Mouse (Mus musculus) layer of hippocampus, adult 9-10 months (tissue): ENCODE data around the gene Fam168b.

ENCODE experiments used
- DNase-seq: peaks from one replicate; pipeline ENCODE4 v3.0.0; 2022; ENCODE audit warnings: low spot score

Fam168b gene

GRCm38 (mm10) chr1:34842887-34843618 lies at the start of gene Fam168b:
Gene Fam168b (minus strand): TSS chr1:34843065.
- peak; percentile 61 for DNase-seq

DNA sequence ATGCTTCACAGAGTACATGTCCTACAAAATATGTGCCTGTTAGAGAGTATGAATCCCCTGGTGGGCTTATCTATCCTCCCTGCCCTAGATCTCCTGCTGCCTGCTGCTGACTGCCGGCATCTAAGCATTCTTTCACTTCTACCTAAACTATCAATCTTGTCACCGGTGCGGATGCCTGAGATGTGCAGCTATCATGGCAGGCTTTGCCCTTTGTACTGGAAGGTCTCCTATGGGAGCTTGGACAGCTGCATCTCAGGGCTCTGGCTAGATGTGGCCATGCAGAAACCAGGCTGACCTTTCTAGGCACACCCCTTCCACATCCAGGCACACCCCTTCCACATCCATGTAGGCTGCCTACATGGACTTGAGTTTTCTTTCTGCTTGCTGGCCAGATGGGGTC lies 49.6 kb upstream of the Fam168b start:
- no peak for DNase-seq

DNA sequence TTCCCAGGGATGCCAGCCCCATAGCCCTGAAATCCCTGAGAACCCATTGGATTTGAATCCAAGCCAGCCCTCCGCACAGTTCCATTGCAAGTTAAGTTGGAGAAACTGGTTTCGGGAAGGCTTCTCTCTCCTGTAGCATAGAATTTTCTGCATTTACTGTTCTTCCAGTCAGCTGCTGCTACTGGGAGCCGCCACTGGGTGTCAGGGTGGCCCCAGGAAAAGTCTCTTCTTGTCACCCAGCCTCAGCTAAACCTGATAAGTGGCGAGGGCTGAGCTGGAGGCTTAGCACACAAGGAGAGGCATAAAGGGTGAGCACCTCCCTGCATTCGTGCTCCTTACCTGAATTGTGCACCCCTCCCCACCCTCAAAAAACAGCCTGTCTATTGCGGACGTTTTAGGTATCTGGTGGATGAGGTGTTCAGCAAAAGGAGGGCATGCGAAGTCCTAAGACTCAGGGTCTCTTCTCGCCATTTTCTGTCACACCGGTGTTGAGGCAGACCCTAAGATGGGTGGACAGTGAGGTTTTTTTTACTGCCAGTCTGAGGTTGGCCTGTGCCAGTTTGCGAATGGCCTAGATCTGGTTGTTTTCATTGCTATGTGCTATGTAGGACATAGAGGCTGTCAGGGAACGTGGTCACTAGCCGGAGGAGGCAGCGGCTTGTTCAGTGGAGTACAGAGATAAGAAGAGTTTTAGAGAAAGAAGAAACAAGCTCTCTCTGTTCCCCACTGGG lies 48.9 kb upstream of the Fam168b start:
- DNase-seq, result peak; percentile 38

GRCm38 (mm10) chr1:34883776-34884175 lies 40.9 kb upstream of the Fam168b start:
- DNase-seq, result no peak

- DNase-seq, result no peak
Measured at GRCm38 (mm10) chr1:34879611-34880010, 36.7 kb upstream of the Fam168b start.

DNA sequence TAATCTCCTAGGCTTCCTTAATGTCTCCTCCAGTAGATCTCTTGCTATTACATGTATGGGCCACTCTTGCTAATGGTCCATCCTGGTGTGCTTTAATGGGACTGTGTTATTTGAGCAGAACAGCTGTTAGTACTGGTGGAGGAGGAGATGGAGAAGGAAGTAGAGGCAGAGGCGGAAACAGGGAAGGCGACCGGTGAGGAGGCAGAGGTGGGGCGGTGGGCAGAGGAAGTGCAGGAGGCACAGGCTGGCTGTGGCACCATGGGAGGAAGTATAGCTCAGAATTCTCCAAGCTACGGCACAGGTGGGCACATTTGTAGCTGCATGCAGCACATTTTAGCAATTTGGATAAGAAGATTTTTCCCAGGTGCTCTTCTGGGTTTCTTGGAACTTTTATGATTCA lies 30.7 kb upstream of the Fam168b start:
- DNase-seq, result no peak

DNA sequence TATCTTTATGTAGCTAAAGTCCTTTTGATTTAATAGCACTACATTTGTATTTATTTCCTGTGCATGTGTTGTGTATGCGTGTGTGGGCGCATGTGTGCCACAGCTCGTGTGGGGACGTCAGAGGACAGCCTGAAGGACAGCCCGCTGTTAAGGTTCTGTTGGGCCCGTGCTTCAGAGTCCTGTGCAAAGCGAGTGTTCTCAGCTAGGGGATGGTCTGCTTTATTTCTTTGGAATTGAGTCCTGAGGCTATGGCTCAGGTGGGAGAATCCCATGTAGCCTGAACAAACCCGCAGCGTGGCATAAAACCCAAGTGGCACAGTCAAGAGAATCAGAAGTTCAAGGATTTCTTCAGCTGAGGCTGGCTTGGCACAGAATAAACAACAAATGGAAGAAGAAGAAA lies 28.3 kb upstream of the Fam168b start:
- no peak for DNase-seq

DNA sequence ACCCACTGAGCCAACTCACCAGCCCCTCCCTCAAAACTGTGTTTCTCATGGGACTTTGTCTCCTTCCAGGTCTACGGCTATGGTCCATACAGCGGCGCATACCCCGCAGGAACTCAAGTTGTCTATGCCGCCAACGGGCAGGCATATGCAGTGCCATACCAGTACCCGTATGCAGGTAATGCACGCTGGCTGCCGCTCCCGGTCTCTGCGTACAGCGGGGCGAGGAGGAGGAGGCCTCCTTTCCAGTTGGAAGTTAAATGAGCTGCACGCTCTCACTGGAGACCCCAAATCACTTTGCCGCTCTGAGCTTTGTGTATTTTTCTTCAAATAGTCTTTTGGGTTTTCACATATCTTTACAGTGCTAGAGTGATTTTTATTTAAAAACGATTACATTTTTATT lies 26.4 kb upstream of the Fam168b start:
- no peak for DNase-seq

DNA sequence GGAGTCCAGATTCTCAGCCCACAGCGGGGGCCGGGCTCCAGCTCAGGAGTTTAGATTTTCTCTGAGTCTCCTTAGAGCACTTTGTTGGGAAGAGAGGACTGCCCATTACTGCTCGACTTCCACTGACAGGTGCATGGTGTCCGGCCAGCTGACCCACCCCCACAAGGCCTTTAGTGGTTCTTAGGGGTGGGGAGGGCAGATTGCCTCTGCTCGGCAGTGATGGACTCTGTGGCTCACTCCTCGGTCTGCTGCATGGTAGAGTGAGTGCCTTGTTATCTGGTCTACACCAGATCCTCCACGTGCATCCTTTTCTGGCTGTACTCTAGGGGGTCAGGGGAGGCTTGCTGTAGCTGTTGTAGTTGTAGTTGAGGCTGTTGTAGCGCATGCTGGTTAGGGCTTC lies 25.5 kb upstream of the Fam168b start:
- no peak for DNase-seq

GRCm38 (mm10) chr1:34867574-34867955 lies 24.7 kb upstream of the Fam168b start:
- DNase-seq, result no peak

DNA sequence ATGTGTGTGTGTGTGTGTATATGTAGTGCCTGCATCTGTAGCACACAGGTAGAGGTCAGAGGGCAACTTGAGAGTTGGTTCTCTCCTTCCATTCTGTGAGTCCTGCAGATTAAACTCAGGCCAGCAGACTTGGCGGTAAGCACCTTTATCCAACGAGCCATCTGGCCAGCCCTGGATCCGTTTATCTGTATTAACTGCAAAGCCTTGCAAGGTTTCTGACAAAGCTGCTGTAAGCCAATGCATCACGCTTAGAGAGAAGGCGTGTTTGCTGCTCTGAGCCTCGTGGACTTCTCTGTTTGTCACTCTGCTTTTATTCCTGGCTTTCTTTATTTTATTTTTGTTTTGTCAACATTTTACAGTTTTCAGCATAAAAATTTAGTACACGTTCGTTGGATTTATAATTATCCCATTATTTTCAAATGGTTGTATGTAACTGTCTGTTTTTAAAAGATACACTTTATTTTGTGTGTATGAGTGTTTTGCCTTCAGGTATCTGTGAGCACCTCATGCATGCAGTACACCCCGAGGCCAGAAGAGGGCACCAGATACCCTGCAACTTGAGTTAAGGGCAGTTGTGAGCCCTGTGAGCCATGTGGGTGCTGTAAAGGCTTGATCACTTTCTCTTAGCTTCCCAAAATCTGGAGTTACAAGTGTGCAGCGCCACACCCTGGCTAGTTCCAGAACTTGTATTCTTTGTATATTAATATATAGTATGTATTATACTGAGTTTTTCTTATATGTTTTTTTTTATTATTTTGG lies 24.1 kb upstream of the Fam168b start:
- DNase-seq, result peak; percentile 77

DNA sequence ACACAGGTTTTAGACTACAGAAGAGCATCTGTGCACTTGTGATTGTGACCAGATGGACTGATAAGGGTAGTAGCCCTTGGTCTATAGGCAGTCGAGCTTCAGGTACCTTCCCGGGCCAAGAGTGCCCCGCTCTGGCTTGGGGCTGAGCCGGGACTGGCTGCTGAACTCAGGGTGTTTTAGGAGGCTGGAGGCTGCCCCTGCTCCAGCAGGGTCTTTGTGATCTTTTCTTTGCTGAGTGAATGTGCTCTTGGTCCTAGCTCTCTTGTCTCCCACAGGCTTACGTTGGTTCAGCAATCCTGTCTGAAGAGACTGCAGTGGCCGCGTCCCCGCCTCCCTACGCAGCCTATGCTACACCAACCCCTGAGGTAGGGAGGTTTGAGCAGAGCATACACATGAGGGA lies 23.0 kb upstream of the Fam168b start:
- DNase-seq, result no peak

GRCm38 (mm10) chr1:34864243-34864642 lies 21.4 kb upstream of the Fam168b start:
- DNase-seq, result no peak

DNA sequence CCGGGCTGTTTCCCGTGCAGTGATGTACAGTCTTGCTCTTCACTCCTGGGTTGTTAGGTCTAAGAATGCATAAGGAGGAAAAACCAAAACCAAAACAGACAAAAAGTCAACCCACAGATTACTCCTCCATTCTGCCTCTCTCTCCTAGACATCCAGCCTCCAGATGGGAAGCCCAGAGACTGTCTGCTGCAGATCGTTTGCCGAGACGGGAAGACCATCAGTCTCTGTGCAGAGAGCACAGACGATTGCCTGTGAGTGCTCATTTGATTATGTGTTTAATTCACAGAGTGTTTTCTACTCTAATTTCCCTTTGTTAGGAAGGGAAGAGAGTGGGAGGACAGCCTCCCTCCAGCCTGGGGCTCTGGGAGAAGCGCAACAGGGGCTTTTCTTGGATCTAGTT lies 20.5 kb upstream of the Fam168b start:
- no peak for DNase-seq

- no peak for DNase-seq
Measured at GRCm38 (mm10) chr1:34862877-34863276, 20.0 kb upstream of the Fam168b start.

DNA sequence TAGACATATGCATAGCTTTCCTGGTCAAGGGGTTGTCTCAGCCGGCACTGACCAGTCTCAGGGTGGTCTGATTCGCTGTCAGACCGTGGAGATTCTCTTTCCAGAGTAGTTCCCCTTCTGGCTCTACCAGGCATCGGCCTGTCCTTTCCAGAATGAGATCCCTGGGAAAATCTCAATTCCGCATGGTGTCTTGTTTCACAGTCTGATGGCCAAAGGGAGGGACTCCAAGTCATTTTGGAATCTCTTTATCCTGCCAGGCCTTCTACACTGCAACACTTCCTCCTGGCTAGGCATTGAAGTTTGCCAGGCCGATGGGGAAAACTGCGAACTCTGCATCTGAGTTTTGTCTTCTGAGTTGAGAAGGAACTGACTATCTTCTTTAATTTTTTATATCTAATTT lies 17.3 kb upstream of the Fam168b start:
- no peak for DNase-seq

DNA sequence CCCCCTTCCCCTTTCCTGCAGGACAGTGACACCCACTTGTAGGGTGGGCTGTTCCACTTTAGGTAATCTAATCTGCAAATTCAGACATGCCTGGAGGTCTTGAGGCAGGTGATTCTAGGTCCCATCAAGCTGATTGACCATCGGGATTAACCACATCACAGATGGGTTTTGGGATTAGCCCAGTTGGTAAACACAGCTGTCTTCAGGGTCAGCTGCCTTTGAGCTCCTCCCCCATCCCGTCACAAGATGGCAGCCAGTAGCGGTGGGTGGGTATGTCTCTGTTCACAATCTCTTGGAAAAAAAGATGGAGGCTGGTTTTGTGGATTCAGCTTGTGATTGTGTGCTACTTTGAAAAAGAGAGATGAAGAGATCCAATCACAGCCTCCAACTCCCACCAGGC lies 16.9 kb upstream of the Fam168b start:
- no peak for DNase-seq

DNA sequence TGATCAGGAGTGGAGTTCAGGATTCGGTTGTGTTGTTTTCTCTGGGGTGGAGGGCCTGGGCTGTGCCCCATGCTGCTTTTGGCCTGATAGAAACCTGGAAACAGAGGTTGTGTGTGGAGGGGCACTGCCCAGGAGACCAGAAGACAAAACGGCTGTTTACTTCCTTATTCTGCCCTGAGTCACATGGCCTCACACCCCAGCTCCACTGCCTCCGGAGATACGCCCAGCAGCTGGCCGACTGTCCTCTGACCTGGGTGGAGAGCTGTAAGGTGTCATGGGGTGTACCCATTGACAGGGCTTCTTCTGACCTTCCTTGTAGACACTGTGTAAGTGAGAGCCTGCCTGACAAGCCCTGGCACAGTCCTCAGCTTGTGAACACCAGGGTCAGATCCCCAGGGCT lies 15.8 kb upstream of the Fam168b start:
- DNase-seq, result no peak

DNA sequence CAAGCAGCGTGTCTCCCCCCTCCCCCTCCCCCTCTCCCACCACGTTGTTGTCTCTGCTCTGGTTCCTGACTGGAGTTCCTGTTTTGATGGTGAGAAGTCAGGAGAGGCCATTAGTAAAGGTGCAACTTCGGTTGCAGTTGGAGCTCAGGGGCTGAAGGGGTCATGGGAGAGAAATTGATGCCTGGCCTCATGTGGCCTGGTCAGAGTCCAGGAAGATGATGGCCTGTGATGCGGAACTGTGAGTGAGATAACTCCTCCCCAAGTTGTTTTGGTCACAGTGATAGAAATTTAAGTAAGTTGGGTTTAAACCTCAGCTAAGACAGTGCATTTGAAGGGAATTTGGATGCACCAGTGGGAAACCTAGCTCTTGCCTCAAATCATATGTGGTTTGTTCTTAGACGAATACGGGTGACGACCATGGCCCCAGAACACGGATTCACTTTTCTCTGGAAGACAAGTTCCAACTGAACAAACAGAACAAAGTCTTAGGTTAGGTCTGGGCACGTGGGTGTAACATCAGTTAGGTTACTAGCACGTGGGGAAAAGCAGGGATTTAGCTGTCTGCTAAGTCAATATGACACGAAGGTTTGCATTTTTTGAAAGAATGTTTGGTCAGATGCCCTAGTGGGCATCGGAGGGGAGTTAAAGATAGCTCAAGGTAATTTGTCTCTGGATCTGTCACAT lies 12.3 kb upstream of the Fam168b start:
- no peak for DNase-seq

DNA sequence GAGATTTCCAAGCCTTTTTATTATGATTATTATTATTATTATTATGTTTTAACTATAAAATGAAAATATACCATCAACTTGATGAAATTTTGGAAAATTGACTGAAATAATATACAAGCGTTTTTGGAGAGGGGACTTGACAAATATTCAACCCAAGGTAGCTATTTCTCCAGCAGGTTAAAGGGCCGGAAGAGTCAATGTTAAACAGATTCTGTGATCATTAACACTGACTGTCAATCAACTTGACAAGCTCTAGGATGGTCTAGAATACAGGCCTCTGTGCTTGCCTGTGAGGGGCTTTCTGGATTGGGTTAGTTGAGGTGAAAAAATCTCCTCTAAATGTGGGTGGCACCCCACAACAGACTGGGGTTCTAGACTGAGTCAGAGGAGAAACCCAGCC lies 10.9 kb upstream of the Fam168b start:
- no peak for DNase-seq

- DNase-seq, result no peak
Measured at GRCm38 (mm10) chr1:34852116-34852878, 9.4 kb upstream of the Fam168b start.

DNA sequence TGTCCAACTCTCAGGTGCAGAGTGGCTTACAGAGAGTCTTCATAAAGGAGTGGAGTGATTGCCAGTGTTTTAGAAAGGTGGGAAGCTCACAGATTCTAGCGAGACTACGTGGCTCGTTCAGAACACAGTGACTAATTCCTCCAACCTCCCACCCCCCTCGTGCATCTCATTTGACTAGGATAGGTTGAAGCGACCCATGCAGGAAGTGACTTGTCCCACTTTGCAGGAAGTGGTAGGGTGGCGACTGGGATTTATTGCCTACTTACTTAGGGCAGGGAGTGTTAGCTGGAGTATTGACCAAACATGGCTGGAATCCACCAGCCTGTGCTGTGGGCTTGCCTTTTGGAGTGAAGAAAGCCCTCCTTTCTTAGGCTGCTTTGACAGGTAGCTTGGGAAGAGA lies 8.7 kb upstream of the Fam168b start:
- DNase-seq, result no peak
